Mouse (Mus musculus) bone marrow macrophage, adult 2 months (primary cell): Measurements from ENCODE around the gene Myo15b. TPM values are rescaled to one million over a fixed set of nuclear protein-coding genes. Genes with fewer than 3 reads are reported as not detected.
"Not testable (repeated sequence)": the region's sequence is repeated elsewhere in the genome, so short reads cannot be mapped to it uniquely, and the experiment has no call there.

Experiments
- H3K27ac ChIP-seq: 2 replicates; pipeline ENCODE4 v1.5.1; 2012; ENCODE audit warnings: low read depth, low read length; ENCODE audit not compliant: insufficient read depth
- H3K4me1 ChIP-seq: 2 replicates; pipeline ENCODE4 v1.6.1; 2012; ENCODE audit warnings: low read length; ENCODE audit not compliant: control insufficient read depth, insufficient read depth
- H3K4me3 ChIP-seq: 2 replicates; pipeline ENCODE4 v1.5.1; 2012; ENCODE audit warnings: mild to moderate bottlenecking, low read length, moderate library complexity; ENCODE audit not compliant: insufficient read depth
- CTCF ChIP-seq: IDR thresholded peaks from 2 replicates; pipeline ENCODE4 v1.5.1; 2012; ENCODE audit warnings: low read depth, mild to moderate bottlenecking, low read length, moderate library complexity
- POLR2A ChIP-seq: IDR thresholded peaks from 2 replicates; pipeline ENCODE4 v1.6.1; 2012; ENCODE audit warnings: mild to moderate bottlenecking, low read depth, low read length, borderline replicate concordance
- polyA plus RNA-seq: library from polyadenylated mRNA; stranded (reverse); fragments of >200 nt; gene quantifications from 2 replicates; pipeline ENCODE4 v1.2.4, GENCODE M21; 2012; ENCODE audit not compliant: missing spikeins, insufficient read depth, insufficient read length

The Myo15b gene
- polyA plus RNA-seq, 1 experiment, result not detected

- H3K4me3 ChIP-seq, result no peak overlapping the region
- H3K27ac ChIP-seq, result no peak overlapping the region
- no peaks in the 10 kb centered on the region for H3K4me1 ChIP-seq
- no peak for TF ChIP-seq POLR2A
- TF ChIP-seq CTCF, result no peak
Measured at GRCm38 (mm10) chr11:115839732-115840131, 18.5 kb upstream of the Myo15b start.

GRCm38 (mm10) chr11:115841044-115841443, 17.2 kb upstream of the Myo15b start:
- H3K4me3 ChIP-seq, result no peak overlapping the region
- no peak overlapping the region for H3K27ac ChIP-seq
- no peaks in the 10 kb centered on the region for H3K4me1 ChIP-seq
- TF ChIP-seq POLR2A (no peak), CTCF (no peak)

GRCm38 (mm10) chr11:115841961-115842550, 16.1 kb upstream of the Myo15b start:
- Histone ChIP-seq H3K4me3 (no peak overlapping the region), H3K27ac (no peak overlapping the region), H3K4me1 (no peaks in the 10 kb centered on the region)
- TF ChIP-seq CTCF (no peak), POLR2A (no peak)

GRCm38 (mm10) chr11:115843141-115843890, 14.9 kb upstream of the Myo15b start:
- TF ChIP-seq POLR2A (no peak), CTCF (no peak)
- no peak overlapping the region for H3K27ac ChIP-seq
- H3K4me1 ChIP-seq, result no peaks in the 10 kb centered on the region
- no peak overlapping the region for H3K4me3 ChIP-seq

DNA sequence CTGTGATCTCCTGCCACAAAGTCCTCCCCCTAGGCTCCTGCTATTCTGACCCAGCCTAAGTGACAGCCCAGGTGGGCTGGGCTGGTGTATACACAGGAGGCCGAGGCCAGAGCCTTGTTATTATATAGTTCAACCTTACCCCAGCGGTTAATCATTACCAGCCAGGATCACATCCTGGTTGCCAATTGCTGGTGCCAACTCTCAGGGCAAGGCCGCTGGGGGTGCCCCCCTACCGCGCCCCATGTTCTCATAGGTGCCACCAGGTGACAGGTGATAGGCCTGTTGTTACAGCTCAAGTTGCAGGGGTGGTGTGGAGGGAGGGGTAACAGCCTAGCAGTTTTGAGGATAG, 14.3 kb upstream of the Myo15b start:
- no peak overlapping the region for H3K27ac ChIP-seq
- H3K4me3 ChIP-seq, result no peak overlapping the region
- TF ChIP-seq CTCF (no peak), POLR2A (no peak)
- H3K4me1 ChIP-seq, result no peaks in the 10 kb centered on the region

DNA sequence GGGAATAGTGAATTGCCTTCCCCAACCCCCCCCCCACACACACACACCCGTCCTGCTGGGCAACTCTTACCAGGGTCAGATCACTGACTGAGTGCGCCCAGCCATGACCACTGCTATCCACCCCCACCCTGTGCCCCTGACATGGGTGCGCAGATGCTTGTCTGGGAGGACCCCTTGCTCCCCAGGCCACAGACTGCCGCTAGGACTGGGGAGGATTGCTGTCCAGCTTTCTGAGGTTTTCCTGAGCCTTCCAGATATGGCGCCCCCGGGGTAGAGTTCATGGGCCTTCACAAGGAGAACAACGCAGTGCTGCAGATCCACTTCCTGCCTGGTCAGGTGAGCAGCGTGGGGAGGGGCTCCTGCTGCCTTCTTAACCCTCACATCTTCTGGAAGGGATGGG, 14.0 kb upstream of the Myo15b start:
- Histone ChIP-seq H3K27ac (no peak overlapping the region), H3K4me3 (no peak overlapping the region), H3K4me1 (no peaks in the 10 kb centered on the region)
- TF ChIP-seq POLR2A (no peak), CTCF (no peak)

GRCm38 (mm10) chr11:115845819-115846218, 12.4 kb upstream of the Myo15b start:
- TF ChIP-seq CTCF (no peak), POLR2A (no peak)
- Histone ChIP-seq H3K4me1 (no peaks in the 10 kb centered on the region), H3K4me3 (no peak overlapping the region), H3K27ac (no peak overlapping the region)

GRCm38 (mm10) chr11:115854674-115855073, 3.5 kb upstream of the Myo15b start:
- TF ChIP-seq CTCF, result no peak

DNA sequence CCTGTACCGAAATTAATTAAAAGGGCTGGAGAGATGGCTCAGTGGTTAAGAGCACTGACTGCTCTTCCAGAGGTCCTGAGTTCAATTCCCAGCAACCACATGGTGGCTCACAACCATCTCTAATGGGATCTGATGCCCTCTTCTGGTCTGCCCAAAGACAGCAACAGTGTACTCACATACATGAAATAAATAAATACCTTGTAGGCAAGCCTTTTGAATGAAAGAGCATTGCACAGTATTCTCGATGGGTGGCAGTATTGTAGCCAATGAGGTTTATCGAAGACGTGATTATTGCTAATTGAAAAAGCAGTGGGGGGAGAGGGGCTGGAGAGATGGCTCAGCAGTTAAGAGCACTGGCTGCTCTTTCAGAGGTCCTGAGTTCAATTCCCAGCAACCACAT, 1.1 kb upstream of the Myo15b start:
- not testable (repeated sequence) for H3K4me3 ChIP-seq, H3K4me1 ChIP-seq, H3K27ac ChIP-seq

More at GRCm38 (mm10) chr11:115854674-115855073, 3.5 kb upstream of the Myo15b start:
- H3K27ac ChIP-seq, result no peak overlapping the region
- H3K4me1 ChIP-seq, result no peaks in the 10 kb centered on the region
- H3K4me3 ChIP-seq, result no peak overlapping the region

DNA sequence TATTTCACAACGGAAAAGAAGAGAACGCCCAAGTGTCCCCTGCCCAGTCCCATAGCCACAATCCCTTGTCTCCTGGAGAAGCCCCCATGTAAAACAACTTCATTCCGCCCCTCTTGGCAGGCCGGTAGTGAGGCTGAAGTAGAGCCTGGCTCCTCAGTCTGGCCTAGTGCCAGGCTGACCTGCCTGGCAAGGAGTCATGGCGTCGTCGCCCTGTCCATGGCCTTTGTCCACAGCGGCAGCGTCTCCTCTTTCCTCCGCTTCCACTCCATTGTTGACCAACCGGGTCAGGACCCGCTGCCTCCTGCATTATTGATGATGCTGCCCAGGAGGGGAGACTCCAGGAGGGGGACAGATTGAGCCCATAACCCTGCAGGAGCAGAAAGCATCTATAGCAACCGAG, 270 bp upstream of the Myo15b start:
- no peaks in the 10 kb centered on the region for H3K4me1 ChIP-seq
- no peak overlapping the region for H3K27ac ChIP-seq
- TF ChIP-seq POLR2A (no peak), CTCF (no peak)
- no peak overlapping the region for H3K4me3 ChIP-seq
